Mouse (Mus musculus) mouse embryonic stem cell (cell line): ENCODE results near the gene Catsperg2.
"Not testable (repeated sequence)": the region's sequence is repeated elsewhere in the genome, so short reads cannot be mapped to it uniquely, and the experiment has no call there.

ENCODE experiments used
- in situ Hi-C, 2 experiments: fragments of 300-500 bp; cut with MboI; formaldehyde crosslinking; loops; 1 replicate in 1 of 2; 3 replicates in 1 of 2; pipeline ENCODE4 v1.14.3; 2019 to 2020; ENCODE audit warnings: low sequenced_read_pairs in 2 of 2, low pct_unique_long_range_greater_than_20kb in 1 of 2, mixed read lengths in 1 of 2; ENCODE audit not compliant: unreplicated experiment in 1 of 2

The Catsperg2 gene

DNA sequence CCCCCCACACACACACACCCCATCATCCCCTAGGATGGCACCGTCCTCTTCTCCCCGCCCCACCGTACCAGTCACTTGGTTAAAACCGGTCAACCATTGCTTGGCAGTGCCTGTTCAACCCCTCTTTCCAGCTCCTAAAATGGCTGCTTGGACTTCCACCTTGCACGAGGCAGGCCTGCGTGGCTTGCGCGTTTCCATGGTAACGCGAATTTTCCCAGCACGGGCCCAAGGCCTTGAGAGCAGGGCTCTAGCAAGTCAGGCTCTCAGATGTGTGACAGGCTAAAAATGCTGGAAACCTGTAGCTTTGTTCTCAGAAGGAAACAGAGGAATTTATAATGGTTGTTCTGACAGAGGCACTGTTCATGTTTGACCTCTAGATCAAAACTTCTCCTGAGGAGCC lies at the start of gene Catsperg2:
TSS of gene Catsperg2 (minus strand) at position 173 of the 400 bp plus-strand sequence.
- in situ Hi-C loops: not testable (repeated sequence)

- in situ Hi-C loops: no loop called here
Measured at GRCm38 (mm10) chr7:29776568-29776967, 49.7 kb upstream of the Catsperg2 start.

- in situ Hi-C loops: no loop called here
Measured at GRCm38 (mm10) chr7:29774371-29774770, 47.5 kb upstream of the Catsperg2 start.

DNA sequence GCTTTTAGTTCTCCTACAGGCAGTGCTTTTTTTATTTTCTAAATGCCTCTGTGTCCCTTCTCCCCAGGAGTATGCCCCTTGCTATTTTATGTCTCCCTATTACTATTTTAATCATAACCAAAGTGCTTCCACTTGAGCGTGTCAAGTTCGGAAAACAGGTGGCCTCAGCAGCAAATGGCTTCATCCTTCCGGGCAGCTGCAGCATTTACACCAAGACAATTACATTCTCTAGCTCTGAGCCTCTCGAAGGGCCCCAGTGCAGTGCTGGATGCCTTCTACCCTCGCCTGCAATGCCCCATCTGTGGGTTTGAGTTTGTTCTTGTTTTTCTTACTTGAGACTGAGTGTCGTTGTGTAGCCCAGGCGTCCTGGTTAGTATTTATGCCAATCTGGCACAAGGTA lies 46.7 kb upstream of the Catsperg2 start:
- in situ Hi-C loops: no loop called here

- in situ Hi-C loops: no loop called here
Measured at GRCm38 (mm10) chr7:29768980-29769379, 42.1 kb upstream of the Catsperg2 start.

DNA sequence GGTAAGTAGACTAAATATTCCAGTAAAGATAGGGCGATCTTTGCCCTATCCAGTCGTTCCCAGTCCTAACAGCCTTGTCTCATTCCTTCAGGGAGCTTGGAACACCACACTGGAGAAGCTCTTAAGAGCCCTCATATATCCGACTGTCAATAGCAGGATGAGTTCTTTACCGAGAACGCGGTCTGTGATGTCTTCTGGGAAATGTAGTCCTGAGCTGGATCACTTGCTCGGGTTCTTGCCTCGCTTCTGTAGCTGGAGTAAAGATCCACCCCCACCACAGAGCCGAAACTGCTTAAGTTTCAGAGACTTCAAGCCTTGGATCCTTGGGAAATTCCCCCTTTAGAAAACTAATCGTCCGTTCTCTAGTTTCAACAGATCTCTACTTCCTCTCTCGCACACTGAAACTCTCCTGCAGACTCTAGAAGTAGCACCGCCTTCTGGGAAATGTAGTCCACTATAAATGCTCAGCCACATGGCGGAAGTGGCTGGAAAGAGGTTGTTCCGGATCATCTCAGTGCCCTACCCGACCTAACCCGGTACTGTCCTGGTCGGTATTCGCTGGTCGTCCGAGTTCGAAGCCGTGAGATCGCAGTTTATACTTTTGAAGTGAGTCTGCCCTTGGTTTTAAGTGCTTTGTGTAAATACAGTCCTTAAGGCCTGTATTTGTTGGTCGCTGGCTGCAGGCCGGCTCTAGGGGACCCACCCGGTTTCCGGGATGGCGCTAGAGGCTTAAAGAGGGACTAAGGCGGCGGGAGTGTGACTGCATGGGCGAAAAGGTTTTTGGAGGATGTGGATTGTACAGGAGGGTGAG lies 41.5 kb upstream of the Catsperg2 start, which contains the start of gene Zfp84:
TSS of gene Zfp84 (plus strand) at position 463 of the 811 bp plus-strand sequence.
- in situ Hi-C loops: no loop called here

DNA sequence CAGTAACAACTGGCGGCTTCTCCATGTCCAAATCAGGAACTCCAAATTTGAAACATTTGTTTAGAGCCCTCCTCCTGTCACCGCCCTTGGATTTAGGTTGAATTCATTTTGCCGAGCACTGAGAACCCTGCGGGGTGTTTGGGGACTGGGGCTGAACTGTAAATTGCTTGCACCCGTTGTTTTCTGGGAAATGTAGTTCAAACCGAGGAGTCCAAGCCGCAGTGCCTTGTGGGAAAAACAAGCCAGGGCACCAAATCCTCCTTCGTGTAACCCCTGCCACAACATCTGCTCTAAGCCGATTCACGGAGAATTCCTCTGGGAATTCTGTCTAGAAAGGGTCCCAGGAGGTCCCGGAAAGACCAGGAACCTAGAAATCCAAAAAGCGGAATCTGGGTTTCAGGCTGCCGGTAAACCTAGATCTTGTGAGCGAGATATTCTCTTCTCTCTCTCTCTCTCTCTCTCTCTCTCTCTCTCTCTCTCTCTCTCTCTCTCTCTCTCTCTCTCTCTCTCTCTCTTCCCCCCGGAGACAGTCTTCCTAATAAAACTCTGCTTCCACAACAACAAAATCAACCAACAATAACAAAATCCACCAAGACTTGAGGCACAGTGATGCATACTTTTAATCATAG lies 40.3 kb upstream of the Catsperg2 start:
- in situ Hi-C loops: no loop called here

- in situ Hi-C loops: no loop called here
Measured at GRCm38 (mm10) chr7:29764702-29765101, 37.9 kb upstream of the Catsperg2 start.

GRCm38 (mm10) chr7:29760476-29760875 lies 33.6 kb upstream of the Catsperg2 start:
- in situ Hi-C loops: no loop called here

- in situ Hi-C loops: no loop called here
Measured at GRCm38 (mm10) chr7:29742258-29742657, 15.4 kb upstream of the Catsperg2 start.

- in situ Hi-C loops: no loop called here
Measured at GRCm38 (mm10) chr7:29728055-29728454, 1.2 kb upstream of the Catsperg2 start.

GRCm38 (mm10) chr7:29725461-29726142 lies 1.2 kb downstream of the Catsperg2 start:
- in situ Hi-C loops: not testable (repeated sequence)

GRCm38 (mm10) chr7:29708891-29709290 lies 17.9 kb downstream of the Catsperg2 start:
- in situ Hi-C loops: not testable (repeated sequence)

GRCm38 (mm10) chr7:29695231-29695630 lies 31.6 kb downstream of the Catsperg2 start:
- in situ Hi-C loops: not testable (repeated sequence)

DNA sequence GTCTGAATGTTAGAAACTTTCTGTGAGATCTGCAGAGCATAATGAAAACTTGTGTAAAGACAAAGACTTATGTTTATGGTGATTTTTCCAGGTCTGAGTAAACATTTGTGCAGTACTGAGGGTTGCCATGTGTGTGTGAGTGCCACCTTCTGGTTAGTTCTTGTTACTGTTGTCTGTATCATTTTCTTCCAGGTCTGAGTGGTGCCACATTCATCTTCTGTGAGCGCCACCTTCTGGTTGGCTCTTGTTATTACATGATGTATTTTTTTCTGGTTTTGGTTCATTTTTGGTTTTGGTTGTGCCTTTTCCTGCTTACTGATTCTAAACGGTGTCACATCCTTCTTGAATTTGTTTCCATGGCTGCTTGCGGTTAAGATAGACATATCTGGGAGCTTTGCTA lies 45.0 kb downstream of the Catsperg2 start:
- in situ Hi-C loops: no loop called here
